Mouse (Mus musculus) retina, adult 2 months (tissue): Measurements from ENCODE around the gene Zfp282.
"Not testable (repeated sequence)": the region's sequence is repeated elsewhere in the genome, so short reads cannot be mapped to it uniquely, and the experiment has no call there.

Experiments
- DNase-seq: peaks from one replicate; pipeline ENCODE4 v3.0.0-alpha.2; 2012; ENCODE audit warnings: low read depth, low spot score

Zfp282 gene

GRCm38 (mm10) chr6:47877058-47877457 is at the start of gene Zfp282:
Zfp282 (plus strand) TSS chr6:47877204.
- DNase-seq: no peak

- no peak for DNase-seq
These were observed 49.5 kb upstream of the Zfp282 start for GRCm38 (mm10) chr6:47827462-47827861.

GRCm38 (mm10) chr6:47828950-47829349 is 48.1 kb upstream of the Zfp282 start:
- DNase-seq: peak; percentile 30

- DNase-seq: peak; percentile 89
These were observed 46.6 kb upstream of the Zfp282 start, which contains the start of gene Zfp786 for GRCm38 (mm10) chr6:47830104-47831078. Zfp786 (minus strand) TSS chr6:47830867.

GRCm38 (mm10) chr6:47832220-47832619 is 44.8 kb upstream of the Zfp282 start:
- no peak for DNase-seq

- DNase-seq: peak; percentile 83
These were observed 41.5 kb upstream of the Zfp282 start, which contains the start of gene Zfp398 for GRCm38 (mm10) chr6:47835482-47835983. Zfp398 (plus strand) TSS chr6:47835661.

GRCm38 (mm10) chr6:47835984-47836521 is 41.0 kb upstream of the Zfp282 start:
- DNase-seq: peak; percentile 13

- no peak for DNase-seq
These were observed 39.4 kb upstream of the Zfp282 start for GRCm38 (mm10) chr6:47837630-47838029.

- no peak for DNase-seq
These were observed 35.9 kb upstream of the Zfp282 start for GRCm38 (mm10) chr6:47841077-47841476.

GRCm38 (mm10) chr6:47841831-47842230 is 35.2 kb upstream of the Zfp282 start:
- no peak for DNase-seq

GRCm38 (mm10) chr6:47842337-47842736 is 34.7 kb upstream of the Zfp282 start:
- no peak for DNase-seq

- DNase-seq: no peak
These were observed 31.2 kb upstream of the Zfp282 start for GRCm38 (mm10) chr6:47845779-47846178.

- no peak for DNase-seq
These were observed 19.8 kb upstream of the Zfp282 start for GRCm38 (mm10) chr6:47857241-47857640.

GRCm38 (mm10) chr6:47857729-47858128 is 19.3 kb upstream of the Zfp282 start:
- not testable (repeated sequence) for DNase-seq

GRCm38 (mm10) chr6:47872266-47872665 is 4.7 kb upstream of the Zfp282 start:
- no peak for DNase-seq

GRCm38 (mm10) chr6:47877461-47878132 is 593 bp downstream of the Zfp282 start:
- DNase-seq: peak; percentile 75

GRCm38 (mm10) chr6:47878133-47878514 is 1.1 kb downstream of the Zfp282 start:
- DNase-seq: no peak

GRCm38 (mm10) chr6:47878593-47878992 is 1.6 kb downstream of the Zfp282 start:
- no peak for DNase-seq

GRCm38 (mm10) chr6:47879049-47879716 is 2.2 kb downstream of the Zfp282 start:
- no peak for DNase-seq

GRCm38 (mm10) chr6:47880166-47880565 is 3.2 kb downstream of the Zfp282 start:
- DNase-seq: no peak

- DNase-seq: no peak
These were observed 11.9 kb downstream of the Zfp282 start for GRCm38 (mm10) chr6:47888812-47889383.
